Mouse (Mus musculus) spleen, postnatal 36 days (tissue): ENCODE measurements at regions not wholly inside any gene's neighbourhood (a gene's known extent, or its start where the extent isn't known, plus 50 kb on each side); places are given as distances from the start of the nearest gene placed in this dataset.
A peak's percentile ranks its signal among the peaks of the same experiment; 100 is the strongest.

Source experiments
- DNase-seq, 2 experiments: peaks; one replicate each; pipeline ENCODE4 v3.0.0; 2022; ENCODE audit warnings: low spot score in 2 of 2, mixed read lengths in 1 of 2

DNA sequence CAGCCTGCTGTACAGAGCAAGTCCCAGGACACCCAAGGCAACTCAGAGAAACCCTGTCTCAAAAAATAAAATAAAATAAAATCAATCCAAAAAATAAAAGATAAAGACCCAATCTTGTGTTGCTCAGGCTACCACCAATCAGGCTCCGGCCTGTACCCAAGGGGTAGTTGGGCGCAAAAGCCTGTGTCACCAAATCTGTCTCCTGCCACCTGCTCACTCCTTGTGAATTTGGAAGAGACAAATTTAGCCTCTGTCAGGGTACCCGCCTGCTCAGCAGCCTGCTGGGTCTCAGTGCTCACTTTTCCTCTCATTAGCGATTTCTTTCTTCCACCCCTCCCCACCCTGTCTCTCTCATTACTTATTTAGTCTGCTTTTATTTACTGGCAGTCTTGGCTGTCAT is 54.6 kb downstream of the Sox4 start:
- no peak for DNase-seq

- DNase-seq = no peak
These were observed 60.6 kb downstream of the Sox4 start for GRCm38 (mm10) chr13:28892896-28893295.

DNA sequence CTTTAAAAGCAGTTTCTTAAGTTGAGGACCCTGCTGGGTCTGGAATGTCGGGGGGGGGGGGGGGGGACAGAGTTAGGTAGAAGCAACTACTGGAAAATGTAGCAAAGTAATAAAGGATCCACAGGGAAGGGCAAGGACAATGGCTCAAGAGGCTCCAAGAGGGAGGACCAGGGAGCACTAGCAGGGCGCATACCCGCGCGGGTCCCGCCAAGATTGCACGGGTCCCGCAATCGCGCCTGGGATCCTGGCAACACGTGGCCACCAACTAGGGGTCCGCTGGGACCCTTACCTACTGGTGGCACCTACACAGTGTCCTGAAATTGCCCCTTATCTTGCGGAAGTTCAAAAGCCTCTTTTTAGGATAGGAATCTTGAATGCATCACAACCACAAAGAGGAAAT is 66.4 kb downstream of the Sox4 start:
- no peak for DNase-seq

- DNase-seq = no peak
These were observed 66.8 kb downstream of the Sox4 start for GRCm38 (mm10) chr13:28886691-28887090.

- no peak for DNase-seq
These were observed 68.2 kb downstream of the Sox4 start for GRCm38 (mm10) chr13:28885083-28886037.

DNA sequence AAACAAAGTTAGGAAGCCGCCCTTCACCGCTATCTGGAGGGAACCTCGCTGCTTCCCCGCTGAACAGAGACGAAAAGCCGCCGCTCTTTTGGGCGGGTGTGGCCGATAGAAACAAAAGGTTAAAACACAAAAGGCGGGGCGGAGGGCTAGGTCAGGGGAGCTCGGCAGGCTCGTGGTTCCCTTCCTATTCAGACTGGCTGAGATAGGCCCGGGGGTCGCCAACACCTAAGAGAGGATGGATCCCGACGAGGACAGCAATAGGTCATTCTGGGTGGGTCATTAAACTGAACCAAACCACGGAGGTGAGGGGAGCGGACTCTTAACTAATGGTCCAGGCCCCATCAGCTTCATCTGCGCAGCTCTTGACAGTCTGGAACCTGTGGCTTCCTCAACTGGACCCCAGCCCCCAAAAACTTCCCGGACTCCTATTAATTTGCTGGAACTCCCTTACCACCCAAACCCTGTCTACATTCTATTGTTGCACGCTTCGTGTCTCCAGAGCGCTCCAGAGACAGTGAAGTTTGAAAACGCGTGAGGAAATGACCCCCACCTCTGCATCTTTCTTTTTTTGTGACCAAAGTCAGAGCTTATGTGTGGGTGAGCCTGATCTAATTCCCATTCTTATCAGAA is 69.2 kb downstream of the Sox4 start:
- peak; percentile 3 to 6 for DNase-seq

- DNase-seq = no peak
These were observed 70.1 kb downstream of the Sox4 start for GRCm38 (mm10) chr13:28883398-28883797.

GRCm38 (mm10) chr13:28880888-28881287 is 72.6 kb downstream of the Sox4 start:
- DNase-seq = no peak

DNA sequence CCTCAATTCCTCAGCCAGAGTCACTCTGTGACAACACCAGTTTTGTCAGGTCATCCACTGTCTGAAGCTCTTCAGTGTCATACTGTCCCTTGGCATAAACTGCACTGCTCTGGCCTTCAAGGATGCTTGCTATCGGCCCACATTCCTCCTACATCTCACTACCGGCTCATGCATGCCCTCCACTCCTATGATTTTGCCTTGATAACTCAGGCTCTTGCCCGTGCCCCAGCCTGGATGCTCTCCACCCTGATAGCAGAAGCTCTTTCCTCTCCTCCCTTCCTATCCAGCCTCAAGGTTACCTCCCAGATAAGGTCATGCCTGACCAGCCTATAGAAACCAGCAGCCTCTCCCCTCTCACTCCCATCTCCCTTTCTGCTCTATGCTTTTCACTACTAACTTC is 74.8 kb downstream of the Sox4 start:
- no peak for DNase-seq

- no peak for DNase-seq
These were observed 76.7 kb downstream of the Sox4 start for GRCm38 (mm10) chr13:28876771-28877170.

DNA sequence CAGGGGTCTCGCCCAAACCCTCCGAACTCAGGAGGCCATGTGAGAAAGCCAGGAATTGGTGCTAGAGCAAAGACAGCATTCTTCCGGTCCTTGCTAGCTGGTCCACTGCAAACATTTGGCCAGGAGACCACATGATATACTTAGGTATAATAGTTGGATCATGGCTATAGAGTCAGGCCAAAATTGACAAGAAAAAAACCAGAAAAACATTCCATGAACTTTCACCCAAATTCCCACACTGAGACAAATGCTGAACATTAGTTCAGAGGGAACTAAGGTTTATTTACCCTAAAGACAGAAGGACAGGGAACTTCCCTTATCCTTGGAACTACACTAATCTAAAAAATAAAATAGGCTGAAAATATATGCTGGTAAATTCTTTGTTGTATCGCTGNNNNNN is 82.8 kb downstream of the Sox4 start:
- DNase-seq = no peak

DNA sequence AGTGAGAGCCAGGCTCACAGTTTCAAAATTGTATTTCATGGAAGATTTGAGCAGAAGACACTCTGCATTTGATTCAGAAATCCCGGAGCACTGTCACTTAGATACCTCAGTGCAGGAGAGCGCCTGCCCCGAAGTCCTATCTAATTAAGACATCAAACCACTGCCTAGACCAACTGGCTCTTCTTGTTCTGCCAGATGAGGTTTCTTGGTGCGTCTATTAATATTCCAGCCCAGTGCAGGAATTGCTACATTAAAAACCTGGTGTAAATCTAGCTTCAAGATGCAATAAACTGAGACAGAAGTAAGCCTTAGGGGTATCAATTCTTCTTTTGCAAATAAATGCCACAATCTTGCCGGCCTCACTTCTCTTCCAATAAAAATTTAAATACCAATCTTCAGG is 86.3 kb downstream of the Sox4 start:
- no peak for DNase-seq

DNA sequence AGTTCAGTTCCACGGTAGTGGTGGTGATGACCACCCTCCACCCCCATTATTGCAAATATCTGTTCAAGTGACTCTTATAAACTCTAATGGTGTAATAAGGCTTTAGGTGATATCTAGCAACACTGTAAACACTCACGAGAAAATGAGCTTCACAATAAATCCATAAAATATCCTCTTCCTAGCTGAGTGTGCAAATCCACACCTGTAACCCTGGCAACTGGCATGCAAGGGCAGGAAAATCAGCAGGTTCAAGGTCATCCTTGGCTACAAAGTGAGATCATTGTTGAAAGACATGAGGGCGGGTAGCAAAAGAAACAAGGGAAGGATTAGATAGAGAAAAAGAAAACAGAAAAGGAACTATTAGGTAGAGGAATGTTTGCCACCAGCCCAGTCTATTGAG is 86.8 kb downstream of the Sox4 start:
- DNase-seq = no peak

GRCm38 (mm10) chr13:28860601-28861000 is 92.9 kb downstream of the Sox4 start:
- no peak for DNase-seq

DNA sequence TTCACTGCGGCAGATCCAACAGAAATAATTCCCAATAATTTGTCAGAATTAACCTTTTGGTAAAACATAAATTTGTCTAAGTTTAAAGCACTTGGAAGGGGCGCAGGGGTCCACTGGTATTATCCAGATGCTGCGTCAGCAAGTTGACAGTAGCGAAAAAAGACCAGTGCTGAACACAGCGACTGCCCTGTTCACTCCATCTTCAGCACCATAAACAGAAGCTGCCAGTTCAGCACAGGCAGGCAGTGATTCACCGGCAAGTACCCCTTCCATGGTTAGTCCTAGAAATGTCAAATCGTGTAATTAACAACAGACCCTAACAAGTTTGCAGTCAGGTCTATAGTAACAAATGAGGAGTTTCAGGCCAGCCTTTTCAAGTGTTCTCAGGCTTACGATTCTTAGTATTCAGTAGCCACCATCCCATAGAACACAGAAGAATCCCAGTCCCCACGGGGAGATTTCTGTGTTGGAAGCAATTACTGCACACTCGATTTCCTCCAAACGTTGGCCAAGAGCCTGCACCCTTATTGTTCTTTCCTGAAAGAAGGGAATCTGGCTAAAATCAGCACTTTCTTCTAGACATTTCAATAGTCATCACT is 93.6 kb downstream of the Sox4 start:
- no peak for DNase-seq

GRCm38 (mm10) chr13:28858001-28858400 is 95.5 kb downstream of the Sox4 start:
- DNase-seq = no peak

DNA sequence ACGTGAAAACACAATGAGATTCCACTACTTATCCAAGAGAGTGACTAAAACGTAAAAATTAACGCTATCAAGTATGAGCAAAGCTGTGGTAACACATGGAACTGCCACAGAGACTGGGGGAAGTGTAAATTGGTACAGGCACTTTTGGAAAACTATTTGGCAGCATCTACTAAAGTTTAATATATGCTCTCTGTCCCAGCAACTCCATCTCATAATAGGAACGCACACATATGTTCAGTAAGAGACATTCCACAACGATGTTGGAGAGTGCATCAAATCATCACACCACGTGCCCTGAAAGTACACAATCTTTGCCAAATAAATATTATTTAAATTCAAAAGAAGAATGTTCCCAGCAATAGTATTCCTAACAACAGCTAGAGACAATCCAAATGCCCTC is 96.3 kb downstream of the Sox4 start:
- no peak for DNase-seq

- no peak for DNase-seq
These were observed 97.0 kb downstream of the Sox4 start for GRCm38 (mm10) chr13:28856472-28856871.

- no peak for DNase-seq
These were observed 99.3 kb downstream of the Sox4 start for GRCm38 (mm10) chr13:28854247-28854646.

DNA sequence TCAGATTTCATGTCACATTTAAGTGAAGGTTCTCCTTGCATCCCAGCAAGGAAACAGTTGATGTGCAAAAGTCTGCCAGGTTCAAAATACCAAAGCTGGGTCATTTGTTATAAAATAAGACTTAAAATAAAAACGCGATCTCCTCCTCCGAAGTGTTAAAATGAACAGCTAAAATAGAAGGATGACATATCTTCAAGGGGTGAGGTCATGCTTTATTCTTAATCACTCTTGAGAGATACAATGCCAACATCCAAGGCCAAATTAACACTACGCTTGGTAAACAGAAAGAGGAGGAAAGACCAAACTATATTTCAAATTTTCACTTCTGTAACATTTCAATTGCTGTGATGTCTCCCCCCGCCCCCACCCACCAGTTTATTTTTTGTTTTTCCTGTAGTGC is 105.2 kb downstream of the Sox4 start:
- DNase-seq = no peak

DNA sequence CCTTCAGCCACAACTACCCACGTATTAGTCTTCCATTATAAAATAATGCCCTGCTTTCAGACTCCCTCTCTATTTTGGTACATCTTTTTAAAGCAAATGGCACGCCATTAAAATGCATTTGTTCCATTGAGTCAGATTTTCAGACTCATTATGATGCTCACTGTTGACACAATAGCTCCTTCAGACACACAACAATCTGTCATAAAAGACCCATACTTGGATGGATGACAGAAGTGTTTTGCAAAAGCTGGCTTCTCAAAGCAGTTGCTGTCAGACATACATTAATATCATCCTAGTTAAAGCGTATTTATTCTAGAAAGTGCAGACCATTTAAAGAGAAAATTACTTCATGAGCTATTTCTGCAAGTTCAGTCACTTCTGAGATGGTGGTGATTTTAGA is 106.0 kb downstream of the Sox4 start:
- DNase-seq = no peak

- no peak for DNase-seq
These were observed 109.0 kb downstream of the Sox4 start for GRCm38 (mm10) chr13:28844495-28844894.

DNA sequence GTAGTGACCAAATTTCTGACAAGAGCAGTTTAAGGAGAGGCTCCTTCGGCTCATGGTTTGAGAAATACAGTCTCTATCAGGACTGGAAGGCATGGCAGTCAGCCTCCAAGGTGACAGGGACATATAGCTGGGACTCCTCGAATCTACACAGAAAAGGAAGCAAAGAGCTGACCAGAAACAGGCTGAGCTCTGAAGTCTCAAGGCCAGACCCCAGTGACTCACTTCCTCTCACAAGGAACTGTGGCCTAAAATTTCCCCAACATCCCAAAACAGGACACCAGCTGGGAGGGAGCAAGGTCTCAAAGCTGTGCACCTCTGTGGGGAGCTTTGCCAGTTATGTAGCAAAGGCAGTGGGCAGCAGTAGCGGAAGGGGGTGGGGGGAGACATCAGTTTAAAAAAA is 110.7 kb downstream of the Sox4 start:
- DNase-seq = peak; percentile 11 to 19
